Mouse (Mus musculus): ENCODE results near the gene Cntn5.

Gene Cntn5

DNA sequence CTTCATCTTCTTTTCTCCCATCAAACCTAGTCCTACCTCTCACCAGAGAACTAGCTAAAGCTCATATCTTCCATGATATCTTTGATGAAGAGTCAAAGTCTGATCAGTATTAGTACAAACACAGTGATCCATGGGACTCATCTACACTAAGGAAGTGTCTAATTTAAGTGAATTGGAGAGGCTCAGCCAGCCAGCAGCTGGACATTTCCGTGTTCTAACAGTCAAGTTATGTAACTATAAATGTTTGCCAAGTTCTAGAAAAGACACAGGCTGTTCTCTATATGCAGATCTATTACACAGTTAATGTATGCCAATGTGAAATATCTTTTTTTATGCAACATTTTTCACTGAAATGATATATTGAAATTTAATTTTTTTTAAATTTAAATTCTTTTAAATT, 959.7 kb downstream of the Cntn5 start:
- DNase-seq (ENCODE audit: low read depth, low spot score), result no peak

DNA sequence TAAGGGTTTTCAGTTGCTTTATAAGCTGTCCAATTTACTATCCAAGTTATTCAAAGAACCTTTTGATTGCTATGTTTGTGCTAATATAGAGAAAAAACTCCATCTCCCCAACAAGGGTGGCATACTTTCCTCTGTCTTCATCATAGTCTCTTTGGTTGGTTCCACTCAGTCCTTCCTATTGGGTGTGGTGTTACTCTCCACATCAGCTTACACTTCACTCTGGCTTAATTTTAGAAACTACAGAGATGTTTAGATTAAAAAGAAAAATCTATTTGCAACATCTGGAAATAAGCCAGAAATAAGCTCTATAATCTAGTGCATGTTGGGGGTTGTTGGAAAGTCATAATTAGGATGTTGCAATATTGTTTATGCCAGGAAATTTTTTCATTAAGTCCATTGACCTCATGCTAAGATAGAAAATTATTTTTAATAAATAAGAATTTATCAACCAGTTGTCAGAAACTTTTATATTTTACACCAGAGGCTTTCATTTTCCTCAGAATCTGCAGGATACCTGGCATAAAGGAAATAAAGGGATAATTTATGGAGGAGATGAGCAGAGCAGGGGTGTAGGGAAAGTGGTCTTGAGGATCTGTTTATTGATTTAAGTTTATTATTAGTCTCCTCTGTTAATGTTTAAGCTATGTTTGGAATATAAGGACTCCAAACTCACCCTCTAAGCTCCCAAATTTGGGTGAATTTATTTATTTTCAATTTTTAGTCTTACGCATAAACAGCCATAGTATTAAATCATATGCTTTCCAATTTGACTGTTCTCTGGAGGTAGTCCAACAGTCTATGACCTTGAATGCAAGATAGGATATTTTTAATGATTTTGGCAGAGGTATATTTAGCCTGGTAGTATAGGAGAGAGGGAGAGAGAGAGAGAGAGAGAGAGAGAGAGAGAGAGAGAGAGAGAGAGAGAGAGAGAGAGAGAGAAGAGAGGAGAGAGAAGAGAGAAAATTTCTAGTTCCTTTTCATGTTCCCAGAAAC, 966.8 kb downstream of the Cntn5 start:
- DNase-seq (ENCODE audit: low read depth, low spot score), result no peak

DNA sequence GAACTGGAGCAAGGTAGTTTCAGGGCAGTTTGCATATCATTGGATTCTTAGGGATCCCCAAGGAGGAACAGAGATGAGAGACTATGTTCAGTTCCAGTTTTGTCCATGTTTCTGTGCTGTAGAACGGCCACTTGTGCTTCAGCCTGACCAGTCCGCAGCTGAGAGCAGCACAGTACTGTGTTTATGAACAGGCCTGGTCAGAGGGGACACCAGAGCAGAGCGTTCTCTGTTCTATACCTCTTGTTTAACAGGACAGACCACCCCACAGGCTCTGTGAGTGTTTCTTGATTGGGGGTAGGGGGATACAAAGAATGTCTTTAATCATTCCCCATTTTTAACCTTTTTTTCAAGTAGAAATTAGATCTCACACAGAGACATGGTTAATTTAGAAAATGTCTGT, 984.0 kb downstream of the Cntn5 start:
- no peak for DNase-seq (ENCODE audit: low read depth, low spot score)

DNA sequence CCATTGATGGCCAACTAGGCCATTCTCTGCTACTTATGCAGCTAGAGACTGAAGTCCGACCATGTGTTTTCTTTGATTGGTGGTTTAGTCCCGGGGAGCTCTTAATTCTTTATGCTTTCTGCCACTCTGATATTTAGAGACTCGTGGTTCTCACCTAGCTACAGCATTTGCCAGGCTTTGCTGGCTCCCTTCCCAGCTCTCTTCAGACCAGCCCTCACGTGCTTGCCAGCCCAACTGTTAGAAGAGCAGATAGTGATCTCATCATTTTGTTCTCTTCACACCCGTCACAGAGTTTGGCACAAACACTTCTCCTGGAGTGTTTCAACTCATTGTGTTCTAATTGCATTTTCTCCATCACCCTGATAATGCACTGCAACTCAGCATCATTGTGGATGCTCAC, 1005.5 kb downstream of the Cntn5 start:
- no peak for DNase-seq (ENCODE audit: low read depth, low spot score)

DNA sequence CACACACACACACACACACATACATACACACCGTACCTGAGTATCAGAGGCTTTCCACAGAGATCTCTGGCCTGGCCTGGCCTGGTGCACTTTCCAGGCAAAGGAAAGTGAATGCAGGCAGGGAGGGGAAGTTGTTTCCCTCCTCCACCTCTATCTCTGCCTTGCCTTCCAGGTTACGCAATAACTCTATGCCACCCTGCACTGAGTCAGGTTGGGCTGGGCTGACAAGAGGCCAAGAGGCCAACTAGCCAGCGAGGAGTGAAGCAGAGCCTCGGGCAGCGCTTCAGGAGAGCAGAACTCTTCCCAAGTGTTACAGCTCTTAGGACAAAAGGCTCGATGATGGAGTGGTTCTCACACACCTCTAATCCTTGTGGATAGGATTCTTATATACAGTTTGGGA, 1018.4 kb downstream of the Cntn5 start:
- no peak for DNase-seq (ENCODE audit: low read depth, low spot score)

DNA sequence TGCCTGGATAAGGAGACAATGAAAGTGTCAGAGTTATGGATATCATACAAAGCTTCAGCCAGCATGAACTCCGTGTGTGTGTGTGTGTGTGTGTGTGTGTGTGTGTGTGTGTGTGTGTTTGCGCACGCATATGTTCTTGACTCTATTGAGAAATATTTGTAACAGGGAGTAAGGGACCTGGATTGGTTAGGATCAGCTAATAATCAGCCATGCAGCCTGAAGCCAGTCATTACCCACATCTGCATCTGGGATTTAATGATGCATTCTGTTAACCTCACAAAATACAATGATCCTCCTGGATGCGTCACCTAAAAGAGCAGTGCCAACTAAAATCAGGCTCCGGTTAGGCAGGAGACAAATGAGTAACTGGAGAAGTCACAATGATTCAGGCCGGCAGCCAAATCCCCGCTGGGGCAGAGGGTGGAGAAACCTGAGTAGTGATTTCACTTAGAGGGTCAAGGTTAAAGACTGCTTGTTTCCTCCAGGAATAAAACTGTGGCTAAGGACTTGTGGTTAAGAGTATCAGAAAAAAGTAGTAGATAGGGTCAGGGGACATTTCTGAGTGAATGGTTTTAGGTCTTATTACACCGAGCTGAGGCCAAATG, 1021.7 kb downstream of the Cntn5 start:
- DNase-seq (ENCODE audit: low read depth, low spot score), result no peak

DNA sequence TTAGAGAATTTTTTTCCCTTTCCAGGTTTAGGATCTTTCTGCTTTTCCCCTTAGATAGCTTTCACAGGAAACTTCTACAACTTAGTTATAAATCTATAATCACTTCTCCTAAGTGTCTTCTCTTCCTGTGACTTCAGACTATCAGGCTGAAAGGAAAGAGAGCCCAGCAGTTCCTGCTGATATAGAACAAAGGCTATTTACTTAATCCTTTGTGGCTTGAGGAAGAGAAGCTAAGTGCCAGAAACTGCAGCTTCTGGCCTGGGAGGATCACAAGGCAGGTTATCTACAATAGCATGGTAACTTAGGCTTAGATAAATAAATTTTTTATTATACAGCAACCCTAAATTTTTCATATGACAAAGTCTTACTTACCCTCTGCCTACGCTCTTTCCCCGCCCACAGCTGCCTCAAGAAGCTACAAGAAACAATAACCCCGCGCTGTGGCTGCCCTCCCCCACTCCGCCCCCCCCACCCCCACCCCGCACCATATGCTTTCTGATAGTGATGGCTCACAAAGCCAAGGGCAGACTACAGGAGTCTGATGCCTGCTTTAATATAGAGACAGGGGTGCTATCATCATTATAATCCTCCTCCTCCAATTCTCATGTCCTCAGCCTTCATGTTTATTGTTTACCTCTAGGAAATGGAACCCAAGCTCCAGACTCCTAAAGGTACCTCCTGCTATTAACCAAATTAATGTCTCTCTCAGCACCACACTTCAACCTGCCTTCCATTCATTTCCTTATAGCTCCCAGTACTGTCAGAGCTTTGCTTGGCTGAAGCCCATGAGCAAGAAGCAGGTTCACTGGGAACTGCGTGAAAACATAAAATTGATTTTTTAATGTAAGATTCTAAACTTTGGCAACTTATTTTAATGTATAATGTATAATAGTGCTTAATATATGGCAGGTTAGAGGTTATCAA, 1032.2 kb downstream of the Cntn5 start:
- DNase-seq (ENCODE audit: low read depth, low spot score), result no peak

DNA sequence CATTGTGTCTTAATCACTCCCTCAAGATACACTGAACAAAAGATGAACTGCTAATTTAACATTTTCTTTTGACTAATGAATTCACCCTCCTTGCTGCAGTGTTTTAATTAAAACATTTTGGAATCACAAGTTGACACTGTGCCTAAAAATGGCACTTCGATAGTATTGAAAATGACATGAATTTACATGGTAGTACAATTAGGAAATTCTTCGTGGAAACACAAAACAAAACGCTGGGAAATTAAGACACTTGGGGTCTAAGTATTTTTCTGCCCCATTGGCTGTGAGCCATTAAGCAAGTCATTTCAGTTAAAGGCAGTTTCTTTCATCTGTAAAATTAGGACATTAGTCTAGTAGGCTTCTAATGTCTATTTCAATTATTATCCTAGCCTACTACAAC, 1043.9 kb downstream of the Cntn5 start:
- DNase-seq (ENCODE audit: low read depth, low spot score), result no peak

DNA sequence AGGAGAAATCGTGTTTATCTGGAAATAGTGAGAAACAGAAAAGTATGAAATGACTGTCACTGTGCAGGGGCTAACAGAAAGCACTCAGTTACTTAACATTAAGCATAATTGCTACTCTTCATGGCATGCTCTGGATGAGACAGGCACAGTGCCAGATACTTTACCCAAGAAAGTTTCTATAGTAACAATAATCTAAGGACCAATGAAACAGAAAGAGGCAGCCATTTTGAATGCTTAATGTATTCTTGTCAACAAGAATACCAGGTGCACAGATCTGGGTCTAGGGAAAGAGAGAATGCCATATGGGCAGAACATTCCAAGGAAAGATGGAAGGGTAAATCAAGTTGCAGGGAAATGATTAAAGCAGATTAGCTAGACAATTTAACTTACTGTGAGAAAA, 1045.3 kb downstream of the Cntn5 start:
- no peak for DNase-seq (ENCODE audit: low read depth, low spot score)

DNA sequence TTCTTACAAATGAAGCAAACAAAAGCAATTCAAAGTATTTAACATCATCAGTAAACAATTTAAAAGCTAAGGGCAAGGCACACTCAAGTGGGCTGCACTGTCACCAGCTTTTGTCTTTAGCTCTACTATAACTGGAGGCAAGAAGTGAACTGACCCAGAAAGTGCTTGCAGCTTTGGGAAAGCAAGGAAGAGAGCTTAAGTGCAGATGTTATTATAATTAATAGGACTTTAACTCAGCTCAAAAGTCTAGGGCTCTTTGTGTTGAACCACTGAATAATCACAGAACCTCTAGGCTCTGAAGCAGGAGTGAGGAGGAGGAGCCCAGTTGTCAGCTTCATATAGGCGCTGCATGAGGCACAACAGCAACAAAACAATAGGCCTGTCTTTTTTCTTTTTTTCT, 1049.8 kb downstream of the Cntn5 start:
- DNase-seq (ENCODE audit: low read depth, low spot score), result no peak

DNA sequence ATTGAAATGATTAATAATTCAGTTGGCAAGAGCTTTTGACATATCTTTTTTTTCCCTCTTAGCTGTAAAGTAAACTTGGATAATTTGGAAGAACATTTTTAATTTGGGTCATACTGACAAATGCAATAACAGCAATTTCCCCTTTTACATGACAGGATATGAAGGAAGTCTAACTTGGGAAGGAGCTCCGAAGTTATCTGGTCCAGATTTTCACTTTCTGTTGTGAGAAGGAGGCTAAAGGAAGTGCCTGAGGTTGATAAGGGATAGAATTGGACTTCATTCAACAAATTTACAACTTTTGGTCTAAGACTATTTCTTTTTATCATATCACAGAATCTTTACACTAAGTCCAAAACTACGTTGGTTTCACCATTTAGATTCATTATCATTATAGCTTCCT, 1074.3 kb downstream of the Cntn5 start:
- no peak for DNase-seq (ENCODE audit: low read depth, low spot score)

DNA sequence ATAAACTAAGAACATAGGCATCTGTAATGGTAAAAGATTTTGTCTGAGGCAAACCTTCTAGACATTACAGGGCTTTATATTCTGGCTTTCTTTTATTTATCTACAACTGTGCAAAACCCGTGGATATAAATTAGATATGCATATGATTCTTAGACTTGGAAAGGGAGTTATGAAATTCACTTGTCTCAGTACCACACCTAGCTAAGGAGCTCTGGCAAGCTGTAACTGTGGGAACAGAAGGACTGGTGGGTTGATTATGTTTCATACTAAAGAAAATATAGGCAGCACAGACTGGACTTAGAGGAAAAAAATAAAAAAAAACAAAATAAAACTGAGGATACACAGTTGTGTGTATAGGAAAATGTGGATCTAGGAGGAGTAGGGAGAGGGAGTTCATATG, 1084.6 kb downstream of the Cntn5 start:
- DNase-seq (ENCODE audit: low read depth, low spot score), result no peak

DNA sequence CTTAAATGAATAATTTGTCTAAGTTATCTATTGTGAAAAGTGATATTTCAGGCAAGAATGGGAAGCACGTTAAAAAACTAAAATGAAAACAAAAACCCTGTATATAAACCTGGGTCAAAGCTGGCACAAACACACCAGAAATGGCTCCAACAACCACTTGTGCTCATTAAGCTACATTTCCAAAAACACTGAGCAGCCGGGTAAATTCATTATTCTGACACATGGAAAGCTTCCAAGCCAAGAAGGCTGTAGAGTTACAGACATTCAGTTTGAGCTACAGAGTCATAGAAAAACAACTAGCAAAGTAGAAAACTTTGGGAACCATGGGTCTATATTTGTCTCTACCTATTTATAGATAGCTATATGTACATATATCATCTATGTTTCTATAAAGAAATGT, 1087.1 kb downstream of the Cntn5 start:
- DNase-seq (ENCODE audit: low read depth, low spot score), result no peak

DNA sequence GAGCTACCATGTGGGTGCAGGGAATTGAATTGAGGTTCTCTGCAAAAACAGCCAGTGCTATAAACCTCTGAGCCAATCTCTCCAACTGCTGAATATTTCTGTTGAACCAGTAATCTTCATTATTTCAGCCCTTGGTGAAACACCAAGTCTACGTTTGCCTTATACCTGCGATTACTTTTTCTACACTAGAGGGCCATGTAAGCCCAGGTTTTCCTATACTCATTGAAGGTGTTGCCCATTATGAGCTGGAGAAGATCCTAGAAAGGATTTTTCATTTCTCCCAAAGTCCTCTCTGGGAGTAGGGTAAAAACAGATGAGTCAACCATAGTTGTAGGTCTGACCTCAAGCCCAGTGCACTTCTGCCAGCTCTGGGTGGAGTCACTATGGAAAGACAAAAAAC, 1105.0 kb downstream of the Cntn5 start:
- DNase-seq (ENCODE audit: low read depth, low spot score), result no peak

DNA sequence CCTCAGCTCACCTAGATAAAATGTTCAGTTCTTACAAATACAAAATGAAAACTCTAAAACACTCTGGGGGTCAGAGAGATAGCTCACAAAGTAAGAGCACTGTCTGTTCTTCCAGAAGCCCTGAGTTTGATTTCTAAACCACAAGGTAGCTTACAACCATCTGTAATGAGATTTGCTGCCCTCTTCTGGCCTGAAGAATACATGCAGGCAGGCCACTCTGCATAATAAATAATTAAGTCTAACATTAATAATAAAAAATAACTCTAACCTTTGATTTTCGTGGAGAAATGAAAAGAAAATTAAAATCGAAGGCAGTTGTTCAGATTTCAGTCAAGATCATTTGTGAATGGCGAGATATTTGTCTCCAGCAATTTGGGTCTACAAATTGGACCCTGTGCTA, 1120.9 kb downstream of the Cntn5 start:
- DNase-seq (ENCODE audit: low read depth, low spot score), result no peak

DNA sequence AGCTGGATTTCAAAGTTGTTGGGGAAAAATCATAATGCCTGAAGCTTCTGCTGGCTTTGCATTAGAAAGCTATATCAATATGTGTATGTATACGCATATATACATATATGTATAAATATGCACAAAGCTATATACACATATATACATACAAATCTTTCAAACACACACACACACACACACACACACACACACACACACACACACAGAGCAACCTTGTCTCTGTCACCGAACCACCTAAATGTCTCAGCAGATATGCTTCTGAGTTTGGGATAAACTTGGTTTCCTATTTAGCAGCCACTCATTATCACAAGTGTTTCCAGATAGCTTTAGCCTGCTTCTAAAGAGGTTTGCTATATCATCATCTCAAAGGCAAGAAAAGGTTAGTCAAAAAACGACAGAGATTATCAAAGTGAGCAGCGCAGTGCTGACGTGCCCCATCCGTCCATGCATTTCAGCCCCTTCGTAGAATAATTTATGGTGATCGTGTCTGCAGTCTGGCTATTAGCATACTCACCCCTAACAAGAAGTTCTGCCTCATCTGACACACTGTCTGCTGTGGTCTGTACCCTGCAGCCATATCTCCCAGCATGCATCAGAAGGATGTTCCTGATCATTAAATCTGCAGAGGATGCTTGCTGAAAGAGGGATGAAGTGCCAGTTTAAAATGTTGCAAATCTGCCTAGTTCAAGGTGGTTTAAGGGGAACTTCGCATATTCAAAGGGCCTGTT, 1123.3 kb downstream of the Cntn5 start:
- DNase-seq (ENCODE audit: low read depth, low spot score), result no peak

DNA sequence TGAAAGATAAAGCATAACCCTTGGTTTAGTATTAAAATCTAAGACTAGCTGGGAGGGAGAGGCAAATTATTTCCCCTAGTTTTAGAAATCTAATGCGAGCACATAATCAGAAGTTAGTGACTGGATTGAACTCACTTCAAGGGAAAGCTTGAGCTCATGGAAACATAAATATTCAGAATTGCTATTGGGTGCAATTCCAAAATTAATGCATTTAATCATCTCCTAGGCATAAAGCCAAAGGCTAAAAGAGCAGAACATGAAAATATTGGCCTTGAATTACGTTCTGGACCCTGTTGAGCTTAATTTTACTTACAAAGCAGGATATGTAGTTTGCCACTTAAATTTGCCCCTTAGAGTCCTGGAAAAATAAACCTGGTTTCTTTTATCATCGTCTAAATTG, 1124.9 kb downstream of the Cntn5 start:
- no peak for DNase-seq (ENCODE audit: low read depth, low spot score)

DNA sequence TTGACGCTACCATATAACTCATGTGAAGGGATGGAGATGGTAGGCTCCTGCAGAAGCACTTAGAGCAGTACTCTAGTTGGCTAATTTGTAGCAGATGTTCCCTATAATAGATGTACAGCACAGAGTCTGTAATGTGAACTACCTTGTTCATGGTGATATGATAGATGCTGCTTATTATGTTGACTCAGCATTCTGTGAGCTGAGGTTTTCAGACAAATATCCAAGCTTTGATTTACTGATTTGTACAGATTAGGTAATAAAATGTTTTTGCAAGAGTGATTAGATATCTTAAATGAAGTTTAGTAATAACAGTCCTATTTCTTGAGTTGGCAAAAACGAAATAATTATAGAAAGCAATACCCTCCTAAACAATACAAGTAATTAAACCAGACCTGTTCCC, 1133.8 kb downstream of the Cntn5 start:
- DNase-seq (ENCODE audit: low read depth, low spot score), result no peak

DNA sequence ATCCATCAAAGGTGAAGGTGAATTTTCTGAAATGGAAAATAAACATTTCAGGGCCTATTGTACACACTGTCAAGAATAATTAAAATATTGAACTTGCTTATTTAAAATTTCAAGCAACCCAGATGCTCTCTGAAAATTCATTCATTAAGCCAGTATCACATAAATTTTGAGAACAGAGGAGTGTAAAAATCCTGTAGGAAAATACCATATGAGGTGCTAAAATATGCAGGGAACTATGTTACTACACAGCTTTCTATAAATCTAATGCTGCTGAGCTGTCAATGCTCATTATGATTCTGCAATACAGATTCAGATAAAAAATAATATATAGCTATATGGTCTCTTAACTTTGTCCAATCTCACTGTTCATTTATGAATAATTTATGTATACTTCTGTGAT, 1134.9 kb downstream of the Cntn5 start:
- DNase-seq (ENCODE audit: low read depth, low spot score), result no peak

DNA sequence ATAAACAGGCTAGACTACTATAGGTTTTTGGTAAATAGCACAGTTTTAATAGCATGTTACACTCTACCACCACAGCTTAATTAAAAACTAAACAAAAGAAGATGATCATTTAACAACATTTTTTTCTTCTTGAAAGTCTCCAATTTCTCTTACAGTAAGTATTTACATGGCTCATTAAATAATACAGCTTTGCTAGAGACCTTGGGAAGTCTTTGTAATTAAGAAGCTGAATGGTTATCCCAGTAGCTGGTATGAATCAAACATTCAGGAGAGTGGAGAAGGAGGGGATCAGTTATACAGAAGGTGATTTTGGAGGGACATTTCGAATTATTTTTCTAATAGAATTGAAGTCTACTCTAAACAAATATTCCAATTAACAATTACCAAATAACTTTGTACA, 1186.4 kb downstream of the Cntn5 start:
- no peak for DNase-seq (ENCODE audit: low read depth, low spot score)

DNA sequence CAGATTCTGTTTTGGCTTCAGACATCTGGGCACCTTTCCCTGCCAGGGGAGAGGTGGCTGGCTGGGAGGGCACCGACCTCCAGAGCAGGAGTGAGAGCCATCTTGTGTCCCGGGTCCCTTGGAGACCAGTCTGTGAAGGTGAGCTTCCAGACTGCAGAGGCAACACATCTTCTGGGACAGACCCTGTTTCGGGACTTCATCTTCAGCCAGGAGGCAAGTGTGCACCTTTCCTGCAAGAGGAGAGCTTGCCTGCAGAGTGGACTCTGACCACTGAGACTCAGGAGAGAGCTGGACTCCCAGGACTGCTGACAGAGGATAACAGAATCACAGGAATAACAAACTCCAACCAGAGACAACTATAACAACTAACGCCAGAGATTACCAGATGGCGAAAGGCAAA, 1195.9 kb downstream of the Cntn5 start:
- DNase-seq (ENCODE audit: low read depth, low spot score), result no peak

DNA sequence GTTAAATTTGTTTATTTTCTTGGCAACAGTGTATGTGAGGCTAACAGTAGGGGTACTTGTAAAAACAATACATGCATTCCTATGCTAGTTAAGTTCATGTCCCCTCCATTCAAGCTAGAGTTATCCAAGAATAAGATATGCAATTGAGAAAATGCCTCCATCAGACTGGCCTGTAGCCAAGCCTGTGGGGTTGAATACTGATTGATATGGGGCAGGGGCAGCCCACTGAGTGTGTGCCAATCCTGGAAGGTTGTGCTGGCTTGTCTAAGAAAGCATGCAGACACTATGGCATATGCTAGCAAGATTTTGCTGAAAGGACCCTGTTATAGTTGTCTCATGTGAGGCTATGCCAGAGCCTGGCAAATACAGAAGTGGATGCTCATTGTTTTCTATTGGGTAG, 1196.8 kb downstream of the Cntn5 start:
- DNase-seq (ENCODE audit: low read depth, low spot score), result no peak
